Mouse (Mus musculus): ENCODE measurements at regions not wholly inside any gene's neighbourhood (a gene's known extent, or its start where the extent isn't known, plus 50 kb on each side); places are given as distances from the start of the nearest gene placed in this dataset.

GRCm38 (mm10) chr14:48053151-48053550 lies 67.5 kb upstream of the Peli2 start:
- in situ Hi-C loops (cut with MboI, MseI) = loop anchor here (10.0 kb wide), 1 partner anchor 128 kb away; no protein-coding TSS in a partner anchor

GRCm38 (mm10) chr14:48054719-48055118 lies 65.9 kb upstream of the Peli2 start:
- in situ Hi-C loops (cut with MboI, MseI) = loop anchor here (10.0 kb wide), 1 partner anchor 130 kb away; no protein-coding TSS in a partner anchor

GRCm38 (mm10) chr14:48055861-48056260 lies 64.8 kb upstream of the Peli2 start:
- in situ Hi-C loops (cut with MboI, MseI) = loop anchor here (10.0 kb wide), 1 partner anchor 131 kb away; no protein-coding TSS in a partner anchor

- in situ Hi-C loops (cut with MboI, MseI) = loop anchor here (10.0 kb wide), 1 partner anchor 134 kb away; no protein-coding TSS in a partner anchor
Observed at GRCm38 (mm10) chr14:48058234-48058868, 62.3 kb upstream of the Peli2 start.

GRCm38 (mm10) chr14:48059664-48060455 lies 60.8 kb upstream of the Peli2 start:
- in situ Hi-C loops (cut with MboI, MseI) = loop anchor here (10.0 kb wide), 1 partner anchor 135 kb away; no protein-coding TSS in a partner anchor

GRCm38 (mm10) chr14:48068641-48069040 lies 52.0 kb upstream of the Peli2 start:
- in situ Hi-C loops (cut with MboI, MseI) = no loop called here

All from T-helper 2 cell (primary cell).